Mouse (Mus musculus): ENCODE measurements around the gene Rexo2. TPM values are rescaled to one million over a fixed set of nuclear protein-coding genes. Genes with fewer than 3 reads are reported as not detected.
"Not testable (repeated sequence)": the region's sequence is repeated elsewhere in the genome, so short reads cannot be mapped to it uniquely, and the experiment has no call there.

Rexo2 gene
- total RNA-seq, 2 experiments from 2014 or later: 66.0 to 68.1 TPM

DNA sequence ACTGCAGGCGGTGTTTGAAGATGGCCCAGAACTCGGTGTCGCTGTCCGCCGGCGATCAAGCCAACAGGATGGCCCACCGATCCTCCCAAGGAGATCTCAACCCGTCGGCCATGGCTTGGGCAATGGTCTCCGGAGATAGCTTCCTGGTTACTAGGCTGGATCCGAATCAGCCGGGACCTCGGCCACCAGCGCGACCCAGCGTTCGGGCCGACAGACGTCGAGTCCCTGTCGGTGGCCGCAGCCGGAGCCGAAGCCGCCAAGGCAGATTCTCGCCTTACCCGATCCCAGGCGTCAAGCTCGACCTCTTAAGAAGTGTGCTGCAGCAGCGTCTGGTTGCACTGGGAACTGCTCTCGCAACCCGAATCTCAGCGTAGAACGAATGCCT, 15.1 kb upstream of the Rexo2 start:
- H3K27ac ChIP-seq: peak overlapping the region; percentile 97
- H3K4me3 ChIP-seq: peak overlapping the region; percentile 85
- DNase-seq: no peak
- TF ChIP-seq CTCF (IDR thresholded peaks at IDR 0.05): no peak; the same call in 1 of the 2 replicates
- intact Hi-C loops (cut with DNase I): loop anchor here (2.0 to 10.0 kb wide), 3 partner anchors 15 to 559 kb away; partner anchors contain the start of genes Rexo2, Usp28 and Zw10

GRCm38 (mm10) chr9:48494817-48495547, 14.6 kb upstream of the Rexo2 start, which contains the start of the genes Rbm7 and Gm5617:
TSS of gene Rbm7 (minus strand) at chr9:48495299.
TSS of gene Gm5617 (plus strand) at chr9:48495442.
- no peak for TF ChIP-seq CTCF (IDR thresholded peaks at IDR 0.05)

GRCm38 (mm10) chr9:48481214-48482134, 1.1 kb upstream of the Rexo2 start:
- Histone ChIP-seq H3K27ac (peak overlapping the region; percentile 88), H3K4me3 (peak overlapping the region; percentile 85)
- DNase-seq: no peak
- intact Hi-C loops (cut with DNase I): loop anchor here (2.0 kb wide), 1 partner anchor 13 kb away; the partner anchor contains the start of genes Gm5617 and Rbm7
- no peak for TF ChIP-seq CTCF (IDR thresholded peaks at IDR 0.05)

More at GRCm38 (mm10) chr9:48494817-48495547, 14.6 kb upstream of the Rexo2 start, which contains the start of the genes Rbm7 and Gm5617:
- peak within 1 kb of the TSS; percentile 85 for H3K4me3 ChIP-seq
- peak; percentile 97 for DNase-seq
- peak within 1 kb of the TSS; percentile 97 for H3K27ac ChIP-seq
- intact Hi-C loops (cut with DNase I): loop anchor here (2.0 to 10.0 kb wide), 3 partner anchors 14 to 560 kb away; partner anchors contain the start of genes Rexo2, Usp28 and Zw10

DNA sequence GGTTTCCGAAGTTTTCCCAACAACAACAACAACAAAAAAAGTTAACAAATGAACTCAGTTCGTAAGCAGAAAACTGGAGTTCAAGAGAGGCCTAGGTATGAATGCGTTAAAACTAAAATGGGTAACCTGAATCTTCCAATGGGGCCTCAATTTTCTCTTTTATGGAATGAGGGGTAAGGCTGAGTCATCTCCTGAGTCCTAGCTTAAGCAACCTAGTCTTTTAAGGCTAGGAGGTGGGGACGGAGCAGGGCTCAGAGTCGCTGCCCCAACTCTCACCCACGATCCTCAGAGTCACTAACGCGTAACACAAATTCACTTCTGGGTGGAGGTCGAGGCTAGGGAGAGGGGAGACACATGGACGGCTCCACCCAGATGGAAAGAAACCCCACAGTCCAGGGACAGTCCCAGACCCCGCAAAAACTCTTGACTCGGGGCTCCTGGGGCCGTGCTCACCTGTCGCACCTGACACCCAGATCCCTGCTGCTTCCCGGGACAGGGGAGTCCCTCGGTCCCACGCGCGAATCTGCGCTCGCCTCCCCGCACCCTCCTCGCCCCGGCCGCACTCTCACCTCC, 499 bp downstream of the Rexo2 start:
- intact Hi-C loops (cut with DNase I): loop anchor here (2.0 kb wide), 1 partner anchor 15 kb away; the partner anchor contains the start of genes Gm5617 and Rbm7
- no peak for TF ChIP-seq CTCF (IDR thresholded peaks at IDR 0.05)
- DNase-seq: no peak
- H3K27ac ChIP-seq: peak overlapping the region; percentile 88
- peak overlapping the region; percentile 85 for H3K4me3 ChIP-seq

GRCm38 (mm10) chr9:48478808-48479207, 1.6 kb downstream of the Rexo2 start:
- Histone ChIP-seq H3K4me3 (no peak overlapping the region), H3K27ac (no peak overlapping the region)
- no peak for DNase-seq
- no peak for TF ChIP-seq CTCF (IDR thresholded peaks at IDR 0.05)
- intact Hi-C loops (cut with DNase I): no loop called here

DNA sequence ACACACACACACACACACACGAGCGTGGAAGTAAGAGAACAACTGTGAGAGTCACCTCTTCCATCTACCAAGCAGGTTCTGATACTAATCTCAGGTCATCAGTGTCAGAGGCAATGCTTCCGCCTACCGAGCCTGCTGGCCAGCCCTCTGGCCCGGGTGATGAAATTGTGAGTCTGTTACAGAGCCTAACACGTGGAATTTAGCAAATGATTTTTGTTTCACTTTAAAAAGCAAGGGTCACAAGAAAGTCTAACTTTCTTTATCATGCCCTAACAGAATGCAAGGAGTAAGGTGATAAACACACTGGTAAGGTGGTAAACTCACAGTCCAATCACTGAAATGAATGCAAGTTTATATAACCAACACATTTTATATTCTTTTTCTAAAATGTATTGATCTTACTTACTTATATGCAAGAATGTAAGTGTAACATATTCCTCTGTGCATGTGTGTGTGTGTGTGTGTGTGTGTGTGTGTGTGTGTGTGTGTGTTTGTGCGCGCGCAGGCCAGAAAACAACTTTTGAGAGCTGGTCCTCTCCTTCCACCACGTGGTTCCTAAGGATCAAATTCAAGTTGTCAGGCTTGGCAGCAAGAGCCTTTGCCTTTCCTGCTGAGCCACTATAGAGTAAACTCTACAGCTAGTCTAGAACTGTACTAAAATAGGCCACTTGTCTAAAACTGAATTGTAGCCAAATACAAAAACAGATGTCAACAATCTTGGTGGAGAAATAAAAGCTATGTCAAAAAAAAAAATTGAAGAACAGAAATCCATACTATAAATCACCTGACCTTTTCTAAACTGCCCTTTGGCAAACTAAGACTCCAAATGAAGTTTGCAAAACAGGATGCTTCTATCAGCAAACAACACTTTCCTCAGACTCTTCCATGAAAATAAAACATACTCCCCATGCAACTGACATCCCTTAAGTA, 3.9 kb downstream of the Rexo2 start:
- no peak for DNase-seq
- H3K27ac ChIP-seq: peak overlapping the region; percentile 28; the same call in 1 of the 2 replicates
- H3K4me3 ChIP-seq: no peak overlapping the region
- intact Hi-C loops (cut with DNase I): no loop called here
- TF ChIP-seq CTCF (IDR thresholded peaks at IDR 0.05): no peak

DNA sequence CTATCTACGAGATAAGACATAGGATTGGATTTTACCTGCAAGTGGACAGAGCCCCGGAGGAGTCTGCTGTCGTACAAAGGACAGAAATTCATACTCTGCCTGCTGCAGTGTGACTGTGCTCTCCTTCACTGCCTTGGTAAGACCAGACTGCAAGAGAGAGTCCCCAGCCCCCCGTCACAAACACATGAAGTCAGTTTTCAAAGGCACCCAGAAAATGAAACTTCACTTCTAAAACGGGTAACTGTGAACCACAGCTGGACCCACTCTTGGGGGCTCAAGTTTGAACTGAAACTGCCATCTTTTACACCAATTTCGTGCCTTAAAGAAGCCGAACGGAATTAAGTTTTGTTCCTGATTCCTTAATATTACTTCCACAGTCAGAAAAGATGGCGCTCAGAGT, 6.1 kb downstream of the Rexo2 start:
- no peak for TF ChIP-seq CTCF (IDR thresholded peaks at IDR 0.05)
- intact Hi-C loops (cut with DNase I): no loop called here
- DNase-seq: no peak
- Histone ChIP-seq H3K27ac (no peak overlapping the region), H3K4me3 (no peak overlapping the region)

- Histone ChIP-seq H3K27ac (no peak overlapping the region), H3K4me3 (no peak overlapping the region)
- intact Hi-C loops (cut with DNase I): no loop called here
- no peak for DNase-seq
- no peak for TF ChIP-seq CTCF (IDR thresholded peaks at IDR 0.05)
Measured at GRCm38 (mm10) chr9:48473131-48473530, 7.3 kb downstream of the Rexo2 start.

- H3K4me3 ChIP-seq: no peak overlapping the region
- no peak overlapping the region for H3K27ac ChIP-seq
- no peak for TF ChIP-seq CTCF (IDR thresholded peaks at IDR 0.05)
- no peak for DNase-seq
- intact Hi-C loops (cut with DNase I): no loop called here
Measured at GRCm38 (mm10) chr9:48472441-48473025, 7.9 kb downstream of the Rexo2 start.

DNA sequence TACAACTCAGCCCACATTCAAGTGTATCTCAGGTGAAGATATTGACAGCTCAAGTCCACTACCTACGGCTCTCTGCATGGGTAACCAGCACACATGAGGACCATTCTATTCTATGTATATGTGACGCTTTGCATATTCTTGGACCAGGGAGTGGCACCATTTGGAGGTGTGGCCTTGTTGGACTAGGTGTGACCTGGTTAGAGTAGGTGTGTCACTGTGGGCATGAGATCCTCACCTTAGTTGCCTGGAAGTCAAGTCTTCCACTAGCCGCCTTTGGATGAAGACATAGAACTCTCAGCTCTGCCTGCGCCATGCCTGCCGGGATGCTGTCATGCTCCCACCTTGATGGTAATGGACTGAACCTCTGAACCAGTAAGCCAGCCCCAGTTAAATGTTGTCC, 13.0 kb downstream of the Rexo2 start:
- intact Hi-C loops (cut with DNase I): loop anchor here (5.0 to 10.0 kb wide), 4 partner anchors 95 to 425 kb away; no protein-coding TSS in a partner anchor
- not testable (repeated sequence) for H3K4me3 ChIP-seq, DNase-seq, H3K27ac ChIP-seq

DNA sequence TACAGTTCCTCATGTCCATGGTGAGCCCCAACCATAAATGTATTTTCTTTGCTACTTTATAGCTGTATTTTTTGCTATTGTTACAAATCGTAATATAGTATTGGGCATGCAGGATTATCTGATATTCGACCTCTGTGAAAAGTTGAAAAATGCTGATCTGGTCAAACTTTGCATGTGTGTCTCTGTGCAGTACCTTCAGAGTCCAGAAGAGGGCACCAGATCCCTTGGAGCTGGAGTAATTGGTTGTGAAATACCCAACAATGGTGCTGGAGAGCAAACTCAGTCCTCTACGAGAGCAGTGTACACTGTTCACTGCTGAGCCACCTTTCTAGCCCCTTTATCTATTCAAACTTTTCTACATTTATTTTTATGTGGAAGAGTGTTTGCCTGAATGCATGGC, 13.6 kb downstream of the Rexo2 start:
- peak; percentile 77 for DNase-seq
- Histone ChIP-seq H3K4me3 (no peak overlapping the region), H3K27ac (no peak overlapping the region)
- TF ChIP-seq CTCF (IDR thresholded peaks at IDR 0.05): peak; percentile 98; the same call in 1 of the 2 replicates
- intact Hi-C loops (cut with DNase I): loop anchor here (5.0 to 10.0 kb wide), 4 partner anchors 95 to 425 kb away; no protein-coding TSS in a partner anchor
